Mouse (Mus musculus): ENCODE data around the gene Naalad2. TPM values are rescaled to one million over a fixed set of nuclear protein-coding genes. Genes with fewer than 3 reads are reported as not detected.
"Not testable (repeated sequence)": the region's sequence is repeated elsewhere in the genome, so short reads cannot be mapped to it uniquely, and the experiment has no call there.

Naalad2 gene
- 5.9 and 7.1 TPM in 2 replicates for polyA plus RNA-seq (2014; fragmentation: Nextera tagmentation; extraction: Ambion mirVana)

DNA sequence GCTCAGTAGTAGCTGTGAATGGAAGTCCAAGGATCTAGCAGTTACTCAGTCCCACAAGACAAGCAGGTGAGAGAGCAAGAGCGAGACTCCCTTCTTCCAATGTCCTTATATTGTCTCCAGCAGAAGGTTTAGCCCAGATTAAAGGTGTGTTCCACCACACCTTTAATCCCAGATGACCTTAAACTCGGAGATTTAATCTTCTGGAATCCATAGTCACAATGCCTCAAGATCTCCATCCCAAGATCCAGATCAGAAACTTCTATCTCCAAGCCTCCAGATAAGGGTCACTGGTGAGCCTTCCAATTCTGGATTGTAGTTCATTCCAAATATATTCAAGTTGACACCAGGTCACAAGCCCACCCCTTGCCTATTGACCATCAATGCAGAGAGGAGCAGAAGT lies at the start of gene Naalad2:
Gene Naalad2, minus strand, starts transcription at position 101 of the 400 bp plus-strand sequence.
- H3K9me3 ChIP-seq (ENCODE audit: low read depth, low read length); DNase-seq; ATAC-seq (ENCODE audit: insufficient read depth); H3K27me3 ChIP-seq (ENCODE audit: insufficient read depth, low read length); H3K36me3 ChIP-seq (ENCODE audit: insufficient read depth); H3K4me1 ChIP-seq (ENCODE audit: insufficient read depth); H3K27ac ChIP-seq (ENCODE audit: low read depth); H3K4me2 ChIP-seq; H3K9ac ChIP-seq; H3K4me3 ChIP-seq (ENCODE audit: low read depth, low read length): not testable (repeated sequence)
- WGBS, result 57% methylated on average over 2 of the region's 2 CpGs

DNA sequence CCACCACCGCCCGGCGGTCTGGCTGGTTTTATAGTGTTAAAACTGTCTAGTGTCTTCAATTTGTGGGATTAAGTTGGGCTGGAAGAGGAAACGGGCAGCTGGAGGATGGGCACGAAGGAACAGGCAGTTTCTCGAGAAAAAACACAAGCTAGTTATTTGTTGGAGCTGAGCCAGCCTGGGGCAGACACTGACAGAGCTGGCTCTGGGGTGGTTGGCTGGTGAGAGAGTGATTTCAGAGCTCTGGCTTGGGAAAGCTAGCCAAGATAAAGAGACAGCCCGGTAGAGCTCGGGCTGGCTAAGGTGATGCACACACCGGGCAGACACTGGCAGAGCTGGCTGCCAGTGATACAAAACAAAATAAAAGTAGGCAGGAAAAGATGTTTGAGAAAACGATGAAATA lies 28.9 kb upstream of the Naalad2 start:
- peak; percentile 9 for DNase-seq
- Histone ChIP-seq H3K9me3 (ENCODE audit: low read depth, low read length) (no peaks in the 10 kb centered on the region), H3K36me3 (ENCODE audit: insufficient read depth) (no peaks in the 10 kb centered on the region), H3K4me1 (ENCODE audit: insufficient read depth) (no peaks in the 10 kb centered on the region), H3K4me3 (ENCODE audit: low read depth, low read length) (no peak overlapping the region), H3K4me2 (no peak overlapping the region), H3K9ac (no peak overlapping the region), H3K27me3 (ENCODE audit: insufficient read depth, low read length) (no peaks in the 10 kb centered on the region), H3K27ac (ENCODE audit: low read depth) (no peak overlapping the region)
- no peak for ATAC-seq (ENCODE audit: insufficient read depth)
- 71% methylated on average over 10 of the region's 10 CpGs for WGBS
- no peak for TF ChIP-seq CTCF (IDR thresholded peaks at IDR 0.05; ENCODE audit: low read depth)

DNA sequence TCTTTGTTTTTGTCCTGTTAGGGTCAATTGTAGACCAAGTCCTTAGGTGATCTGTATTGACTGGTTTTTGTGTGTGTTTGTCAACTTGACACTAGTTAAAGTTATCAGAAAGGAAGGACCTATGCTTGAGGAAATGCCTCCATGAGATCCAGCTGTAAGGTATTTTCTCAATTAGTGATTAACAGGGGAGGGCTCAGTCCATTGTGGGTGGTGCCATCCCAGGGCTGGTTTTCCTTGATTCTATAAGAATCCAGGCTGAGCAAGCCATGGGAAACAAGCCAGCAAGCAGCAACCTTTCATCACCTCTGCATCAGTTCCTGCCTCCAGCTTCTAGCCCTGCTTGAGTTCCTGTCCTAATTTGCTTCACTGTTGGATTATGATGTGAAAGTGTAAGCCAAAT lies 27.6 kb upstream of the Naalad2 start, which contains the start of gene Mbd3l2:
Gene Mbd3l2, plus strand, starts transcription at position 301 of the 400 bp plus-strand sequence.
- Histone ChIP-seq H3K9ac (no peak within 1 kb of the TSS), H3K27me3 (ENCODE audit: insufficient read depth, low read length) (no peaks in the 10 kb centered on the region), H3K4me1 (ENCODE audit: insufficient read depth) (no peaks in the 10 kb centered on the region), H3K36me3 (ENCODE audit: insufficient read depth) (no peaks in the 10 kb centered on the region), H3K4me2 (no peak within 1 kb of the TSS), H3K4me3 (ENCODE audit: low read depth, low read length) (no peak within 1 kb of the TSS), H3K27ac (ENCODE audit: low read depth) (no peak within 1 kb of the TSS), H3K9me3 (ENCODE audit: low read depth, low read length) (no peaks in the 10 kb centered on the region)
- ATAC-seq (ENCODE audit: insufficient read depth) (no peak), DNase-seq (no peak)
- no peak for TF ChIP-seq CTCF (IDR thresholded peaks at IDR 0.05; ENCODE audit: low read depth)

DNA sequence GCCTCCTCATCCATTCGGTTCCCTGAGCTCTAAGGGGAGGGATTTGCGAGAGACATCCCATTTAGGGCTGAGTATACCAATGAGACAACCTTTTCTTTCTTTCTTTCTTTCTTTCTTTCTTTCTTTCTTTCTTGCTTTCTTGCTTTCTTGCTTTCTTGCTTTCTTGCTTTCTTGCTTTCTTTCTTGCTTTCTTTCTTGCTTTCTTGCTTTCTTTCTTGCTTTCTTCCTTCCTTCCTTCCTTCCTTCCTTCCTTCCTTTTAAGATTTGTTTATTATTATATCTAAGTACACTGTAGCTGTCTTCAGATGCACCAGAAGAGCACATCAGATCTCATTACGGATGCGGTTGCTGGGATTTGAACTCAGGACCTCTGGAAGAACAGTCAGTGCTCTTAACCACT lies 9.6 kb upstream of the Naalad2 start:
- not testable (repeated sequence) for H3K4me2 ChIP-seq; H3K9ac ChIP-seq; H3K36me3 ChIP-seq (ENCODE audit: insufficient read depth); H3K27ac ChIP-seq (ENCODE audit: low read depth); H3K9me3 ChIP-seq (ENCODE audit: low read depth, low read length); ATAC-seq (ENCODE audit: insufficient read depth); H3K4me1 ChIP-seq (ENCODE audit: insufficient read depth); H3K27me3 ChIP-seq (ENCODE audit: insufficient read depth, low read length); H3K4me3 ChIP-seq (ENCODE audit: low read depth, low read length); DNase-seq
- 79% methylated on average over 4 of the region's 4 CpGs for WGBS

DNA sequence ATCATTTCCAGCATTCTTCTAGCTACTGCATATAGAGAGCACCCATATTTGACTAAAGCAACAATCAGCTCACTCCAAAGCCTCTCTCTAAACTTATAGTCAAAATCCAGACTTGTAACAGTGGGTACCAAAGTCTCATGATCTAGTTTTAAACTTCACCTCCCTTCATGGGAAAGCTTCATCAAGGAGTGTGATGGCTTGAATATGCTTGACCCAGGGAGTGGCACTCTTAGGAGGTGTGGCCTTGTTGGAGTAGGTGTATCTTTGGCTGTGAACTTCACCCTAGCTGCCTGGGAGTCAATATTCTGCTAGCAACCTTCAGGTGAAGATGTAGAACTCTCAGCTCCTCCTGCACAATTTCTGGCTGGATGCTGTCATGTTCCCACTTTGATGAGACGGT lies 1.3 kb upstream of the Naalad2 start, which contains the start of gene Ubtfl1:
Gene Ubtfl1, plus strand, starts transcription at position 301 of the 400 bp plus-strand sequence.
- Histone ChIP-seq H3K9me3 (ENCODE audit: low read depth, low read length) (no peaks in the 10 kb centered on the region), H3K4me3 (ENCODE audit: low read depth, low read length) (no peak within 1 kb of the TSS), H3K27ac (ENCODE audit: low read depth) (no peak within 1 kb of the TSS), H3K9ac (no peak within 1 kb of the TSS), H3K4me1 (ENCODE audit: insufficient read depth) (no peaks in the 10 kb centered on the region), H3K36me3 (ENCODE audit: insufficient read depth) (no peaks in the 10 kb centered on the region), H3K4me2 (no peak within 1 kb of the TSS), H3K27me3 (ENCODE audit: insufficient read depth, low read length) (no peaks in the 10 kb centered on the region)
- no peak for TF ChIP-seq CTCF (IDR thresholded peaks at IDR 0.05; ENCODE audit: low read depth)
- ATAC-seq (ENCODE audit: insufficient read depth) (no peak), DNase-seq (no peak)
- WGBS, result 80% methylated on average over 1 of the region's 1 CpGs

DNA sequence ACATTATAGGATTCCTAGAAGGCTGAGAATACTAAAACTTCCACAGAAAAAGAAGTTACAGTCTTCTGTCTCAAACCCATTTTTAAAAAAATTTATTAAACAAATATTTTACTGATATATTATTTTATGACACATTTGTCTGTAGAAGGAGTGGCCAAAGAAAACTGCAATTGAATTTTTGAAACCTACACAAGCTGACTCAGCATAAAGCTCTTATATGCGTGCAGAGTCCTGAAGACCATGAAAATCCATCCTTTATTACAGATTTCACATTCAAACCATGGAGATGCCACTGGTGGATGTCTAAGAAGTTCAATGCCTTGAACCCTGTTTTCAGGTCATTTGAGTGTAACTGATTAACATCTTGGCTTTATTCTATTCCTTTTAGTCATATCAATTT lies 3.2 kb downstream of the Naalad2 start:
- Histone ChIP-seq H3K36me3 (ENCODE audit: insufficient read depth) (no peaks in the 10 kb centered on the region), H3K27me3 (ENCODE audit: insufficient read depth, low read length) (no peaks in the 10 kb centered on the region), H3K9me3 (ENCODE audit: low read depth, low read length) (no peaks in the 10 kb centered on the region), H3K9ac (no peak overlapping the region), H3K4me3 (ENCODE audit: low read depth, low read length) (no peak overlapping the region), H3K4me2 (no peak overlapping the region), H3K4me1 (ENCODE audit: insufficient read depth) (no peaks in the 10 kb centered on the region), H3K27ac (ENCODE audit: low read depth) (no peak overlapping the region)
- TF ChIP-seq CTCF (IDR thresholded peaks at IDR 0.05; ENCODE audit: low read depth), result no peak
- DNase-seq (no peak), ATAC-seq (ENCODE audit: insufficient read depth) (no peak)
- WGBS, result 62% methylated on average over 1 of the region's 1 CpGs

DNA sequence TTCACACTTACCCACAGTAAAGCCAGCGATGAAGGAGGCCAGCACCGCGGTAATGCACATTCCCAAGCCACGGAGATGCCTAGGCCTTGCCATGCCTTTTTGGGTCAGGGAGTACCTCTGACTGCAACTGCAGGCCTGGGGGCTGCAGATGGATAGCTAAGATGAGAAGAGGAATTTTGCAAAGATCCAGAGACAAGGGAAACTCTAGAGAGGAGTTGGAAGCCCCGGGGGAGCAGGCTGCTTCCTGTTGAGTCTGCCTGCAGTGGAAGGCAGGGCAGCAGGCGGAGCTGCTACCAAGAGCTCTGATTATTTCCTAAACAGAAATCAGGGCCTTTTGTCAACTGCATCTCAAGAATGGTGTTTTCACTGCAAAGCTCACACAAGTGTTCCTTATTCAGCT lies 17.0 kb downstream of the Naalad2 start:
- Histone ChIP-seq H3K27ac (ENCODE audit: low read depth) (no peak overlapping the region), H3K27me3 (ENCODE audit: insufficient read depth, low read length) (no peaks in the 10 kb centered on the region), H3K9me3 (ENCODE audit: low read depth, low read length) (no peaks in the 10 kb centered on the region), H3K36me3 (ENCODE audit: insufficient read depth) (no peaks in the 10 kb centered on the region), H3K4me2 (peak overlapping the region; percentile 36; the same call in 1 of the 2 replicates), H3K4me3 (ENCODE audit: low read depth, low read length) (no peak overlapping the region), H3K4me1 (ENCODE audit: insufficient read depth) (no peaks in the 10 kb centered on the region), H3K9ac (no peak overlapping the region; the same call in 1 of the 2 replicates)
- DNase-seq (peak; percentile 40), ATAC-seq (ENCODE audit: insufficient read depth) (peak; percentile 62; the same call in 1 of the 2 replicates)
- TF ChIP-seq CTCF (IDR thresholded peaks at IDR 0.05; ENCODE audit: low read depth), result no peak
- WGBS, result 18% methylated on average over 6 of the region's 6 CpGs

DNA sequence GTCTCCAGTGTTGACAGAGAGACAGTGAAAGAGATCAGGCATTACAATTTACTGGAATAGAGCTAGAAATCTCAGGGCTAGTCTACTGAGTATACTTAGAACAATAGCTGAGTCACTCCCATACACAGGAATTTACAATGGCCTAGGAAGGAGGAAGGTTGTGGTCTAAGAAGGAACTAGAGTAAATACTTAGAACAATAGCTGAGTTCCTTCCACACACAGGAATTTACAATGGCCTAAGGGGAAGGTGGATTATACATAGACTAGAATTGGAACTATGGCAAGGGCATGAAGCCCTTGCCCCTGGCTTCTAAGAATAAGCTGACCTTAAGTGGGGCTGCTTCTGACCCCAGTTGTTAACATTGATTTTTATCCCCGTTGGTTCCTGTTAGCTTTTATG lies 29.8 kb downstream of the Naalad2 start:
- H3K4me3 ChIP-seq (ENCODE audit: low read depth, low read length); H3K9ac ChIP-seq; H3K4me1 ChIP-seq (ENCODE audit: insufficient read depth); H3K27me3 ChIP-seq (ENCODE audit: insufficient read depth, low read length); DNase-seq; H3K27ac ChIP-seq (ENCODE audit: low read depth); H3K9me3 ChIP-seq (ENCODE audit: low read depth, low read length); H3K4me2 ChIP-seq; ATAC-seq (ENCODE audit: insufficient read depth); H3K36me3 ChIP-seq (ENCODE audit: insufficient read depth): not testable (repeated sequence)
- 76% methylated on average over 1 of the region's 1 CpGs for WGBS

Measured in lung, embryonic 14.5 days (tissue).